ENCODE assay signal across 11 mouse cellular contexts in genomic region chr11:26640314-26640785, GRCm38 (mm10). TPM values are rescaled to one million over a fixed set of nuclear protein-coding genes. Genes with fewer than 3 reads are reported as not detected.
DNase-seq lines count a peak whose midpoint lies in the region; ATAC-seq lines count a peak whose summit lies in the region.
"Had no signal": no experiment of that assay in that cellular context is flagged by ENCODE, and none has a peak within 500 bp of the region (broad histone marks: within the 10 kb centered on the region; RNA-seq: fewer than 3 reads in every experiment).

No protein-coding gene starts in this region.

- H3K9ac ChIP-seq in hindbrain, embryonic 13.5 days, result no peak overlapping the region

- 75% methylated on average over 8 of the region's 8 CpGs for WGBS in hindbrain, embryonic 13.5 days

- no peaks in the 10 kb centered on the region for H3K4me1 ChIP-seq in hindbrain, embryonic 13.5 days (replicated peaks)

- H3K9me3 ChIP-seq in hindbrain, embryonic 13.5 days, result 0 out of 2 replicates have a peak, but pooled peaks cover 9% of the 10 kb centered on the region

- peak; percentile 87 for ATAC-seq in megakaryocyte-erythroid progenitor cell, adult 5-6 weeks (replicated peaks; ENCODE audit: low FRiP score, low TSS enrichment, poor library complexity, severe bottlenecking)
- ATAC-seq in hindbrain, embryonic 13.5 days (ENCODE audit: low FRiP score), result no peak

- H3K27me3 ChIP-seq in hindbrain, embryonic 13.5 days, result no peaks in the 10 kb centered on the region

- intact Hi-C loops in gastrocnemius, postnatal 14 days (cut with DNase I; ENCODE audit: low total_unique reads), result no loop called here

- peak; percentile 2 for DNase-seq in kidney, adult 11 months
- no peak for DNase-seq in kidney, adult 18-20 months
- peak; percentile 72 for DNase-seq in CD4-positive helper T cell, adult 2 months (ENCODE audit: low read depth, low spot score)
- peak; percentile 88 for DNase-seq in induced T-regulatory cell, adult 2 months (ENCODE audit: low read depth)
- DNase-seq in retina, postnatal 1 day, result no peak
- DNase-seq in gastrocnemius, postnatal 14 days, result no peak
- DNase-seq: cerebellum, adult 18-20 months had no signal

- H3K36me3 ChIP-seq in hindbrain, embryonic 13.5 days, result no peaks in the 10 kb centered on the region

- H3K4me2 ChIP-seq in hindbrain, embryonic 13.5 days, result no peak overlapping the region

- H3K27ac ChIP-seq in hindbrain, embryonic 13.5 days, result no peak overlapping the region

- H3K4me3 ChIP-seq in hindbrain, embryonic 13.5 days, result no peak overlapping the region

RNA-seq across cellular contexts. Expression of gene Vrk2, which starts 46.6 kb away (rescaled TPM):
- 18.0 and 24.7 TPM in 2 replicates for total RNA-seq in megakaryocyte-erythroid progenitor cell, adult 5-6 weeks (2014; fragmentation: Nextera tagmentation)
- total RNA-seq in megakaryocyte-erythroid progenitor cell, adult 5-6 weeks (2017), result 27.8 and 50.5 TPM in 2 replicates
- total RNA-seq in gastrocnemius, postnatal 14 days (2021), result 1 to 10 TPM; 5.5 to 6.8 TPM
- 3.9 and 5.0 TPM in 2 replicates for polyA plus RNA-seq in hindbrain, embryonic 13.5 days (2015; fragmentation: Nextera tagmentation; extraction: Ambion mirVana)

RNA-seq across cellular contexts. Expression of gene Gm6899, which starts 47.3 kb away (rescaled TPM):
- not detected in 2 replicates for total RNA-seq in megakaryocyte-erythroid progenitor cell, adult 5-6 weeks (2014; fragmentation: Nextera tagmentation)
- total RNA-seq in megakaryocyte-erythroid progenitor cell, adult 5-6 weeks (2017), result not detected in 2 replicates
- not detected for total RNA-seq in gastrocnemius, postnatal 14 days (2021)
- polyA plus RNA-seq in hindbrain, embryonic 13.5 days (2015; fragmentation: Nextera tagmentation; extraction: Ambion mirVana), result not detected in 2 replicates
- total RNA-seq: ES-E14 had no signal
- polyA plus RNA-seq: lung, embryonic 16.5 days had no signal

Comparison
In these comparisons a context has a peak if more than half of its experiments do, and no peak if none do; other contexts are left out.
1. DNase-seq: peak in kidney, adult 11 months (single experiment), CD4-positive helper T cell, adult 2 months (single experiment) and induced T-regulatory cell, adult 2 months (single experiment); none in kidney, adult 18-20 months (single experiment), retina, postnatal 1 day (single experiment) and gastrocnemius, postnatal 14 days (single experiment).